Mouse (Mus musculus): ENCODE measurements around the gene Tm4sf1.

The Tm4sf1 gene

GRCm38 (mm10) chr3:57301921-57302539, at the start of gene Tm4sf1:
TSS of gene Tm4sf1 (minus strand) at chr3:57301988.
- no peak for DNase-seq (ENCODE audit: low read depth, low spot score)

GRCm38 (mm10) chr3:57344811-57345210, 43.0 kb upstream of the Tm4sf1 start:
- no peak for DNase-seq (ENCODE audit: low read depth, low spot score)

GRCm38 (mm10) chr3:57343837-57344607, 42.2 kb upstream of the Tm4sf1 start:
- no peak for DNase-seq (ENCODE audit: low read depth, low spot score)

- DNase-seq (ENCODE audit: low read depth, low spot score) = no peak
These were observed 41.2 kb upstream of the Tm4sf1 start for GRCm38 (mm10) chr3:57342976-57343375.

- no peak for DNase-seq (ENCODE audit: low read depth, low spot score)
These were observed 39.5 kb upstream of the Tm4sf1 start for GRCm38 (mm10) chr3:57341321-57341720.

GRCm38 (mm10) chr3:57335080-57335815, 33.5 kb upstream of the Tm4sf1 start:
- no peak for DNase-seq (ENCODE audit: low read depth, low spot score)

- no peak for DNase-seq (ENCODE audit: low read depth, low spot score)
These were observed 26.2 kb upstream of the Tm4sf1 start for GRCm38 (mm10) chr3:57327941-57328340.

GRCm38 (mm10) chr3:57307076-57307475, 5.3 kb upstream of the Tm4sf1 start:
- DNase-seq (ENCODE audit: low read depth, low spot score) = no peak

GRCm38 (mm10) chr3:57305564-57305963, 3.8 kb upstream of the Tm4sf1 start:
- no peak for DNase-seq (ENCODE audit: low read depth, low spot score)

GRCm38 (mm10) chr3:57304484-57304883, 2.7 kb upstream of the Tm4sf1 start:
- DNase-seq (ENCODE audit: low read depth, low spot score) = no peak

GRCm38 (mm10) chr3:57304050-57304449, 2.3 kb upstream of the Tm4sf1 start:
- no peak for DNase-seq (ENCODE audit: low read depth, low spot score)

- no peak for DNase-seq (ENCODE audit: low read depth, low spot score)
These were observed 1.7 kb upstream of the Tm4sf1 start for GRCm38 (mm10) chr3:57303486-57303885.

GRCm38 (mm10) chr3:57302886-57303285, 1.1 kb upstream of the Tm4sf1 start:
- no peak for DNase-seq (ENCODE audit: low read depth, low spot score)

- DNase-seq (ENCODE audit: low read depth, low spot score) = no peak
These were observed 422 bp downstream of the Tm4sf1 start for GRCm38 (mm10) chr3:57301366-57301765.

- no peak for DNase-seq (ENCODE audit: low read depth, low spot score)
These were observed 3.8 kb downstream of the Tm4sf1 start for GRCm38 (mm10) chr3:57297991-57298390.

GRCm38 (mm10) chr3:57296574-57296973, 5.2 kb downstream of the Tm4sf1 start:
- DNase-seq (ENCODE audit: low read depth, low spot score) = no peak

GRCm38 (mm10) chr3:57295631-57296030, 6.2 kb downstream of the Tm4sf1 start:
- DNase-seq (ENCODE audit: low read depth, low spot score) = no peak

GRCm38 (mm10) chr3:57294742-57295525, 6.9 kb downstream of the Tm4sf1 start:
- DNase-seq (ENCODE audit: low read depth, low spot score) = no peak

- DNase-seq (ENCODE audit: low read depth, low spot score) = no peak
These were observed 7.9 kb downstream of the Tm4sf1 start for GRCm38 (mm10) chr3:57293925-57294324.

GRCm38 (mm10) chr3:57292826-57293225, 9.0 kb downstream of the Tm4sf1 start:
- no peak for DNase-seq (ENCODE audit: low read depth, low spot score)

GRCm38 (mm10) chr3:57288944-57289491, 12.8 kb downstream of the Tm4sf1 start:
- DNase-seq (ENCODE audit: low read depth, low spot score) = no peak
